Mouse (Mus musculus) ES-Bruce4 (cell line): ENCODE measurements around the gene Olfr1012. TPM values are rescaled to one million over a fixed set of nuclear protein-coding genes. Genes with fewer than 3 reads are reported as not detected.

ENCODE experiments used
- H3K27ac ChIP-seq: 2 replicates; pipeline ENCODE4 v1.5.1; 2012; ENCODE audit warnings: low read length, inconsistent platforms; ENCODE audit not compliant: insufficient read depth
- H3K27me3 ChIP-seq: 2 replicates; pipeline ENCODE4 v1.6.1; 2012; ENCODE audit warnings: mild to moderate bottlenecking, low read length, inconsistent platforms; ENCODE audit not compliant: control insufficient read depth, poor library complexity, insufficient read depth, severe bottlenecking
- H3K36me3 ChIP-seq: 2 replicates; pipeline ENCODE4 v1.6.1; 2012; ENCODE audit warnings: inconsistent platforms, mild to moderate bottlenecking, low read length, moderate library complexity; ENCODE audit not compliant: control insufficient read depth, poor library complexity, insufficient read depth, severe bottlenecking
- H3K4me1 ChIP-seq: one replicate; pipeline ENCODE4 v1.8.1; 2011; ENCODE audit warnings: low read length; ENCODE audit not compliant: control insufficient read depth, insufficient read depth
- H3K4me3 ChIP-seq: 2 replicates; pipeline ENCODE4 v1.5.1; 2011; ENCODE audit warnings: low read depth, mild to moderate bottlenecking, low read length
- H3K9ac ChIP-seq: 2 replicates; pipeline ENCODE4 v1.6.1; 2012; ENCODE audit warnings: low read depth, mild to moderate bottlenecking, inconsistent platforms; ENCODE audit not compliant: poor library complexity, severe bottlenecking
- H3K9me3 ChIP-seq: replicated peaks from 2 replicates; pipeline ENCODE4 v1.6.1; 2012; ENCODE audit warnings: mild to moderate bottlenecking, low read length, inconsistent platforms; ENCODE audit not compliant: control insufficient read depth, poor library complexity, insufficient read depth, severe bottlenecking
- CTCF ChIP-seq: IDR thresholded peaks from one replicate; pipeline ENCODE4 v1.8.1; 2011; ENCODE audit warnings: low read depth, low read length
- EP300 ChIP-seq: IDR thresholded peaks from 2 replicates; pipeline ENCODE4 v1.6.1; 2011; ENCODE audit warnings: low read depth, low read length; ENCODE audit not compliant: insufficient read depth
- POLR2A ChIP-seq: IDR thresholded peaks from one replicate; pipeline ENCODE4 v1.8.1; 2011; ENCODE audit warnings: low read length; ENCODE audit not compliant: insufficient read depth
- polyA plus RNA-seq: library from polyadenylated mRNA; stranded (reverse); fragments of >200 nt; gene quantifications from 2 replicates; pipeline ENCODE4 v1.2.4, GENCODE M21; 2011; ENCODE audit warnings: low read depth; ENCODE audit not compliant: missing spikeins, insufficient read depth, insufficient read length

The Olfr1012 gene
- polyA plus RNA-seq, result not detected in 2 replicates

- no peaks in the 10 kb centered on the region for H3K9me3 ChIP-seq
- no peak within 1 kb of the TSS for H3K4me3 ChIP-seq
- no peaks in the 10 kb centered on the region for H3K4me1 ChIP-seq
- no peak for TF ChIP-seq POLR2A
- no peak for TF ChIP-seq CTCF
- H3K9ac ChIP-seq, result no peak within 1 kb of the TSS
- H3K27ac ChIP-seq, result no peak within 1 kb of the TSS
- no peaks in the 10 kb centered on the region for H3K36me3 ChIP-seq
- no peaks in the 10 kb centered on the region for H3K27me3 ChIP-seq
These were observed at the start of gene Olfr1012 for GRCm38 (mm10) chr2:85762666-85763065. Gene Olfr1012, minus strand, starts transcription at chr2:85762766.

GRCm38 (mm10) chr2:85804501-85804900 lies 41.9 kb upstream of the Olfr1012 start:
- no peak overlapping the region for H3K9ac ChIP-seq
- no peak overlapping the region for H3K4me3 ChIP-seq
- no peaks in the 10 kb centered on the region for H3K4me1 ChIP-seq
- no peak overlapping the region for H3K27ac ChIP-seq
- no peaks in the 10 kb centered on the region for H3K36me3 ChIP-seq
- no peaks in the 10 kb centered on the region for H3K27me3 ChIP-seq
- TF ChIP-seq CTCF (no peak), EP300 (no peak), POLR2A (no peak)
- no peaks in the 10 kb centered on the region for H3K9me3 ChIP-seq

- Histone ChIP-seq H3K4me1 (no peaks in the 10 kb centered on the region), H3K27ac (no peak within 1 kb of the TSS), H3K4me3 (no peak within 1 kb of the TSS), H3K9ac (no peak within 1 kb of the TSS), H3K9me3 (no peaks in the 10 kb centered on the region), H3K36me3 (no peaks in the 10 kb centered on the region), H3K27me3 (no peaks in the 10 kb centered on the region)
- no peak for TF ChIP-seq CTCF
- no peak for TF ChIP-seq POLR2A
- no peak for TF ChIP-seq EP300
These were observed 39.9 kb upstream of the Olfr1012 start, which contains the start of gene Olfr1016 for GRCm38 (mm10) chr2:85802444-85802843. Gene Olfr1016, minus strand, starts transcription at chr2:85802544.

GRCm38 (mm10) chr2:85792331-85792730 lies 29.8 kb upstream of the Olfr1012 start:
- Histone ChIP-seq H3K4me3 (no peak overlapping the region), H3K4me1 (no peaks in the 10 kb centered on the region), H3K9ac (no peak overlapping the region), H3K27me3 (no peaks in the 10 kb centered on the region), H3K36me3 (no peaks in the 10 kb centered on the region), H3K27ac (no peak overlapping the region), H3K9me3 (no peaks in the 10 kb centered on the region)
- no peak for TF ChIP-seq CTCF
- TF ChIP-seq POLR2A, result no peak
- no peak for TF ChIP-seq EP300

GRCm38 (mm10) chr2:85781717-85782116 lies 19.2 kb upstream of the Olfr1012 start, which contains the start of gene Olfr1015:
Gene Olfr1015, plus strand, starts transcription at chr2:85782017.
- Histone ChIP-seq H3K9ac (no peak within 1 kb of the TSS), H3K27ac (no peak within 1 kb of the TSS), H3K4me1 (no peaks in the 10 kb centered on the region), H3K4me3 (no peak within 1 kb of the TSS), H3K27me3 (no peaks in the 10 kb centered on the region), H3K9me3 (no peaks in the 10 kb centered on the region), H3K36me3 (no peaks in the 10 kb centered on the region)
- no peak for TF ChIP-seq EP300
- no peak for TF ChIP-seq POLR2A
- no peak for TF ChIP-seq CTCF

GRCm38 (mm10) chr2:85772413-85772812 lies 9.8 kb upstream of the Olfr1012 start, which contains the start of gene Olfr1014:
Gene Olfr1014, plus strand, starts transcription at chr2:85772713.
- no peak within 1 kb of the TSS for H3K4me3 ChIP-seq
- H3K9me3 ChIP-seq, result no peaks in the 10 kb centered on the region
- no peaks in the 10 kb centered on the region for H3K36me3 ChIP-seq
- H3K27me3 ChIP-seq, result no peaks in the 10 kb centered on the region
- no peaks in the 10 kb centered on the region for H3K4me1 ChIP-seq
- no peak for TF ChIP-seq EP300
- no peak for TF ChIP-seq POLR2A
- no peak for TF ChIP-seq CTCF
- no peak within 1 kb of the TSS for H3K9ac ChIP-seq
- H3K27ac ChIP-seq, result no peak within 1 kb of the TSS
